Mouse (Mus musculus) midbrain, postnatal 0 days (tissue): ENCODE data around the gene Crls1. TPM values are rescaled to one million over a fixed set of nuclear protein-coding genes. Genes with fewer than 3 reads are reported as not detected.
A peak's percentile ranks its signal among the peaks of the same experiment; 100 is the strongest.

Experiments
- ATAC-seq: fragments of 200-750 bp; cut with Nextera tagmentation; 2 replicates; pipeline ENCODE4 v1.8.0; 2017; ENCODE audit warnings: moderate number of reproducible peaks, mild to moderate bottlenecking, moderate TSS enrichment, moderate library complexity; ENCODE audit not compliant: low FRiP score
- DNase-seq: peaks from one replicate; pipeline ENCODE4 v3.0.0-alpha.2; 2015; ENCODE audit warnings: low spot score
- H3K27ac ChIP-seq: fragments of 300-500 bp; sonication (generic); 2 replicates; pipeline ENCODE4 v1.5.1; 2014; ENCODE audit warnings: low read depth, mild to moderate bottlenecking, low read length, mixed read lengths
- H3K27me3 ChIP-seq: fragments of 300-500 bp; sonication (generic); 2 replicates; pipeline ENCODE4 v1.6.1; 2014; ENCODE audit warnings: low read length, control low read depth, mixed read lengths; ENCODE audit not compliant: insufficient read depth
- H3K36me3 ChIP-seq: fragments of 300-500 bp; sonication (generic); 2 replicates; pipeline ENCODE4 v1.6.1; 2014; ENCODE audit warnings: low read length, control low read depth, mixed read lengths; ENCODE audit not compliant: insufficient read depth
- H3K4me1 ChIP-seq: fragments of 300-500 bp; sonication (generic); 2 replicates; pipeline ENCODE4 v1.6.1; 2014; ENCODE audit warnings: mild to moderate bottlenecking, control low read depth, antibody characterized with exemption, low read length, mixed read lengths; ENCODE audit not compliant: insufficient read depth
- H3K4me2 ChIP-seq: fragments of 300-500 bp; sonication (generic); 2 replicates; pipeline ENCODE4 v1.6.1; 2014; ENCODE audit warnings: low read depth, mild to moderate bottlenecking, low read length, mixed read lengths; ENCODE audit not compliant: poor library complexity, severe bottlenecking
- H3K4me3 ChIP-seq: fragments of 300-500 bp; sonication (generic); 2 replicates; pipeline ENCODE4 v1.5.1; 2014; ENCODE audit warnings: low read depth, mild to moderate bottlenecking, low read length, moderate library complexity
- H3K9ac ChIP-seq: fragments of 300-500 bp; sonication (generic); replicated peaks from 2 replicates; pipeline ENCODE4 v1.6.1; 2014; ENCODE audit warnings: mild to moderate bottlenecking, low read length, moderate library complexity, mixed read lengths; ENCODE audit not compliant: poor library complexity, severe bottlenecking
- H3K9me3 ChIP-seq: fragments of 300-500 bp; sonication (generic); 2 replicates; pipeline ENCODE4 v1.6.1; 2016; ENCODE audit warnings: low read length, control low read depth
- CTCF ChIP-seq: IDR thresholded peaks from 2 replicates; pipeline ENCODE4 v1.5.1; 2016; ENCODE audit warnings: antibody characterized with exemption, mild to moderate bottlenecking
- WGBS: fragments of 180-500 bp; shearing (Covaris S2); extraction: QIAGEN DNeasy Blood & Tissue Kit; methylation state at CpG from one replicate; pipeline ENCODE4 v1.1.7; 2014; 5-methylcytosine and 5-hydroxymethylcytosine counted together
- polyA plus RNA-seq: library from polyadenylated mRNA; unstranded; fragments of >200 nt; fragmentation: Nextera tagmentation; extraction: Ambion mirVana; gene quantifications from 2 replicates; pipeline ENCODE4 v1.2.1, GENCODE M21; 2015
- total RNA-seq: library from RNA; depleted of rRNA; stranded (reverse); fragments of >200 nt; gene quantifications from 2 replicates; pipeline ENCODE4 v1.2.3, GENCODE M21; 2014

Crls1 gene
- total and polyA plus RNA-seq, 2 experiments from 2014 or later: 19.7 to 53.9 TPM

- Histone ChIP-seq H3K36me3 (no peaks in the 10 kb centered on the region), H3K4me1 (peaks cover 10% of the 10 kb centered on the region; the same call in 1 of the 2 replicates), H3K4me3 (no peak overlapping the region), H3K9me3 (no peaks in the 10 kb centered on the region), H3K9ac (no peak overlapping the region), H3K27me3 (no peaks in the 10 kb centered on the region), H3K27ac (no peak overlapping the region), H3K4me2 (0 out of 2 replicates have a peak overlapping the region, but pooled peaks have one; percentile 78)
- no peak for DNase-seq
- TF ChIP-seq CTCF: no peak
- whole genome bisulfite sequencing: 95% methylated on average over 4 of the region's 4 CpGs
- no peak for ATAC-seq
Measured at GRCm38 (mm10) chr2:132848361-132848760, 1.9 kb downstream of the Crls1 start.

GRCm38 (mm10) chr2:132849141-132849540, 2.7 kb downstream of the Crls1 start:
- ATAC-seq (no peak), DNase-seq (peak; percentile 31)
- Histone ChIP-seq H3K9ac (no peak overlapping the region), H3K4me2 (no peak overlapping the region), H3K9me3 (no peaks in the 10 kb centered on the region), H3K27me3 (no peaks in the 10 kb centered on the region), H3K4me1 (peaks cover 10% of the 10 kb centered on the region; the same call in 1 of the 2 replicates), H3K27ac (no peak overlapping the region), H3K4me3 (no peak overlapping the region), H3K36me3 (no peaks in the 10 kb centered on the region)
- no peak for TF ChIP-seq CTCF
- WGBS: 75% methylated on average over 6 of the region's 6 CpGs

- no peaks in the 10 kb centered on the region for H3K27me3 ChIP-seq
- no peak overlapping the region for H3K9ac ChIP-seq
- H3K9me3 ChIP-seq: no peaks in the 10 kb centered on the region
- DNase-seq (no peak), ATAC-seq (no peak)
- no peak overlapping the region for H3K4me2 ChIP-seq
- 100% methylated on average over 1 of the region's 1 CpGs for WGBS
- no peak overlapping the region for H3K27ac ChIP-seq
- TF ChIP-seq CTCF: no peak
- no peak overlapping the region for H3K4me3 ChIP-seq
- peaks cover 3% of the 10 kb centered on the region; the same call in 1 of the 2 replicates for H3K4me1 ChIP-seq
- H3K36me3 ChIP-seq: no peaks in the 10 kb centered on the region
Measured at GRCm38 (mm10) chr2:132853051-132853450, 6.6 kb downstream of the Crls1 start.

DNA sequence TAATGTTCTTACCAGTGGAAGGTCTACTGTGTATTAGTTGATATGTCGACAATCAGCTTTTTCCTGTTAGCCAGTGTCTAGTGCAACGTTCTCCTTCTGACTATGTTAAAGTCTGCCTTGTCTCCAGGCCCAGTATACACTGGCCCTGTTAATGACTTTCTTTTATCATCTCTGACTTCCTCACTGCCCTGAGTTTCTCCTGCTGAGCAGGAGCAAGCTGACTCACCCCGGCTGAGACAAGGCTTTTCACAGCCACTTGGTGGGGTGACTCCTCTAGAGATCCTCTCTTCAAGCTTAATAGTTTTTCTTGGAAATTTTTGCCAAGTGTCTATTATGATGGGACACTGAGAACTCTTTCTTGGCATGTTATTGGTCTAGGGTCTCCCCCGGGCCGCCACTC, 9.9 kb downstream of the Crls1 start:
- WGBS: 85% methylated on average over 5 of the region's 5 CpGs
- TF ChIP-seq CTCF: no peak
- DNase-seq (no peak), ATAC-seq (no peak)
- Histone ChIP-seq H3K27ac (no peak overlapping the region), H3K9me3 (no peaks in the 10 kb centered on the region), H3K4me1 (no peaks in the 10 kb centered on the region), H3K4me2 (no peak overlapping the region), H3K9ac (no peak overlapping the region), H3K4me3 (no peak overlapping the region), H3K27me3 (no peaks in the 10 kb centered on the region), H3K36me3 (no peaks in the 10 kb centered on the region)

DNA sequence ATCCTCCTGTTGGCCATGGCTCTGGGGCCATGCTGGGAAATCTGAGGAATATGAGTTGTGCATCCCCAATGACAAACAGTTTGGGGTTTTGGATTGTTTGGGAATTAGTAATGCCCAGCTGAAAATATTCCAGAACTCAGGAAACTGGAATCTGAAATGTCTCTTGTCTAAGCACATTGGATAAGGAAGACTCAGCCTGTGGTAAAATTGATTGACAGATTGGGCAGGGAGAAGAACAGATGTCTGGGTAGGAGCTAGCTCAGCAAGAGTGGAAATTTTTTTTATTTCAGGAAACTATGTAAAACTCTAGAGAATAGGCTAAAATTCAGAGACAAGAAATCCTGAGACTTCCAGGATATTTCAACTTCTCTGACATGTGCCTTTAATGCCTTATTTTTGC, 14.0 kb downstream of the Crls1 start:
- TF ChIP-seq CTCF: no peak
- Histone ChIP-seq H3K9ac (no peak overlapping the region), H3K4me2 (no peak overlapping the region), H3K36me3 (peaks cover 11% of the 10 kb centered on the region; the same call in 1 of the 2 replicates), H3K9me3 (no peaks in the 10 kb centered on the region), H3K27me3 (no peaks in the 10 kb centered on the region), H3K27ac (no peak overlapping the region), H3K4me1 (no peaks in the 10 kb centered on the region), H3K4me3 (no peak overlapping the region)
- ATAC-seq: no peak
- no peak for DNase-seq

DNA sequence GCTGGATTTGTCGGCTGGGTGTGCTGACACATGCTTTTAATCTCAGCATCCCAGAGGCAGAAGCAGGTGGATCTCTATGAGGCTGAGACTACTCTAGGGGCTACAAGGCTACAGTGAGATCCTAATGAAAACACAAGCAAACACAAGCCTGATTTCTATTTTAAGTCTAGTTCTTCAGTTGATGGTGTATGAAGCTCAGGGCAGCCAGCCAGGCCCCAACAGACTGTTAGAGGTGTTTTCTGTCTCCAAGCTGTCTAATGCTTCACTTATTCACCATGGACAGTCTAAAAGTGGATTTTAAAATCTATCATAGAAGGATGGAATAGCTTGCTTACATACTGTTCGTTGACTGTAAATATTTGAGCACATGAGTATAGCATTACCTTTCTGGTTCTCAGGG, 15.0 kb downstream of the Crls1 start:
- no peak for ATAC-seq

More for the DNA sequence above, 15.0 kb downstream of the Crls1 start:
- WGBS: 91% methylated on average over 2 of the region's 2 CpGs
- Histone ChIP-seq H3K27ac (no peak overlapping the region), H3K27me3 (no peaks in the 10 kb centered on the region), H3K4me3 (no peak overlapping the region), H3K36me3 (peaks cover 14% of the 10 kb centered on the region; the same call in 1 of the 2 replicates), H3K9ac (no peak overlapping the region), H3K4me2 (no peak overlapping the region), H3K4me1 (no peaks in the 10 kb centered on the region), H3K9me3 (no peaks in the 10 kb centered on the region)
- no peak for DNase-seq
- no peak for TF ChIP-seq CTCF
